Mouse (Mus musculus) MEL (cell line): ENCODE results near the gene Kat8. TPM values are rescaled to one million over a fixed set of nuclear protein-coding genes. Genes with fewer than 3 reads are reported as not detected.
"Not testable (repeated sequence)": the region's sequence is repeated elsewhere in the genome, so short reads cannot be mapped to it uniquely, and the experiment has no call there.

Experiments
- DNase-seq: peaks from one replicate; pipeline ENCODE4 v3.0.0; 2011; ENCODE audit warnings: low read depth, low spot score
- H3K27ac ChIP-seq: 2 replicates; pipeline ENCODE4 v1.5.1; 2012; ENCODE audit warnings: low read depth, mild to moderate bottlenecking, control low read depth, low read length, moderate library complexity; ENCODE audit not compliant: control insufficient read depth
- H3K27me3 ChIP-seq, 2 experiments: fragments of 150-350 bp in 1 of 2; sonication (generic) in 1 of 2; 2 replicates each; pipeline ENCODE4 v1.6.1; 2012; ENCODE audit warnings: low read length in 2 of 2, mild to moderate bottlenecking in 2 of 2, improper control_type of control experiment in 1 of 2, moderate library complexity in 1 of 2; ENCODE audit not compliant: insufficient read depth in 2 of 2, control insufficient read depth in 1 of 2
- H3K36me3 ChIP-seq, 2 experiments: 2 replicates each; pipeline ENCODE4 v1.6.1; 2012 to 2014; ENCODE audit warnings: low read length in 2 of 2, improper control_type of control experiment in 1 of 2, inconsistent platforms in 1 of 2, mild to moderate bottlenecking in 1 of 2; ENCODE audit not compliant: insufficient read depth in 2 of 2, control insufficient read depth in 1 of 2
- H3K4me1 ChIP-seq, 2 experiments: fragments of 150-350 bp in 1 of 2; sonication (generic) in 1 of 2; 2 replicates each; pipeline ENCODE4 v1.6.1; 2012; ENCODE audit warnings: low read length in 2 of 2, improper control_type of control experiment in 1 of 2, mild to moderate bottlenecking in 1 of 2; ENCODE audit not compliant: insufficient read depth in 2 of 2, control insufficient read depth in 1 of 2
- H3K4me3 ChIP-seq, 2 experiments: fragments of 150-350 bp in 1 of 2; sonication (generic) in 1 of 2; 2 replicates each; pipeline ENCODE4 v1.5.1; 2012; ENCODE audit warnings: low read depth in 2 of 2, low read length in 2 of 2, mild to moderate bottlenecking in 2 of 2, moderate library complexity in 2 of 2, control low read depth in 1 of 2, improper control_type of control experiment in 1 of 2; ENCODE audit not compliant: control insufficient read depth in 1 of 2, insufficient read depth in 1 of 2
- H3K79me2 ChIP-seq: 2 replicates; pipeline ENCODE4 v1.6.1; 2012; ENCODE audit warnings: mild to moderate bottlenecking, low read length, moderate library complexity; ENCODE audit not compliant: control insufficient read depth, poor library complexity, insufficient read depth
- H3K9ac ChIP-seq: 2 replicates; pipeline ENCODE4 v1.6.1; 2012; ENCODE audit warnings: low read depth, mild to moderate bottlenecking, control low read depth, low read length, moderate library complexity; ENCODE audit not compliant: control insufficient read depth, poor library complexity, severe bottlenecking
- H3K9me3 ChIP-seq: fragments of 150-350 bp; sonication (generic); replicated peaks from 2 replicates; pipeline ENCODE4 v1.6.1; 2012; ENCODE audit warnings: mild to moderate bottlenecking, low read length, improper control_type of control experiment, moderate library complexity; ENCODE audit not compliant: insufficient read depth
- CHD1 ChIP-seq: IDR thresholded peaks from 2 replicates; pipeline ENCODE4 v1.6.1; 2012; ENCODE audit warnings: low read depth, mild to moderate bottlenecking, inconsistent platforms, low read length, improper control_type of control experiment
- CTCF ChIP-seq, 3 experiments: IDR thresholded peaks in 2 of 3; conservative IDR thresholded peaks in 1 of 3; 2 replicates each; pipeline ENCODE4 v1.5.1; 2011 to 2012; ENCODE audit warnings: low read length in 3 of 3, low read depth in 2 of 3, mild to moderate bottlenecking in 2 of 3, improper control_type of control experiment in 1 of 3, inconsistent platforms in 1 of 3, mixed read lengths in 1 of 3, moderate library complexity in 1 of 3; ENCODE audit not compliant: control insufficient read depth in 1 of 3, insufficient read depth in 1 of 3, poor library complexity in 1 of 3, severe bottlenecking in 1 of 3
- E2F4 ChIP-seq: IDR thresholded peaks from 2 replicates; pipeline ENCODE4 v1.6.1; 2011; ENCODE audit warnings: low read depth, low read length, improper control_type of control experiment, borderline replicate concordance
- ELF1 ChIP-seq: IDR thresholded peaks from 2 replicates; pipeline ENCODE4 v1.6.1; 2014; ENCODE audit warnings: low read depth, mild to moderate bottlenecking, inconsistent platforms, low read length, improper control_type of control experiment, moderate library complexity
- HCFC1 ChIP-seq: IDR thresholded peaks from 2 replicates; pipeline ENCODE4 v1.6.1; 2012; ENCODE audit warnings: low read depth, mild to moderate bottlenecking, inconsistent platforms, low read length, improper control_type of control experiment, moderate library complexity
- MAX ChIP-seq: IDR thresholded peaks from 2 replicates; pipeline ENCODE4 v1.6.1; 2011; ENCODE audit warnings: low read length, improper control_type of control experiment
- MAZ ChIP-seq: IDR thresholded peaks from 2 replicates; pipeline ENCODE4 v1.6.1; 2012; ENCODE audit warnings: low read depth, mild to moderate bottlenecking, inconsistent platforms, low read length, improper control_type of control experiment
- MEF2A ChIP-seq: IDR thresholded peaks from 2 replicates; pipeline ENCODE4 v1.6.1; 2014; ENCODE audit warnings: low read depth, mild to moderate bottlenecking, inconsistent platforms, low read length, improper control_type of control experiment; ENCODE audit not compliant: poor library complexity, insufficient replicate concordance, severe bottlenecking; ENCODE audit errors: extremely low read depth
- MYB ChIP-seq: IDR thresholded peaks from 2 replicates; pipeline ENCODE4 v1.6.1; 2011; ENCODE audit warnings: mild to moderate bottlenecking, low read depth, low read length, improper control_type of control experiment
- MYC ChIP-seq: IDR thresholded peaks from 2 replicates; pipeline ENCODE4 v1.6.1; 2011; ENCODE audit warnings: low read depth, mild to moderate bottlenecking, low read length, improper control_type of control experiment, moderate library complexity
- POLR2A ChIP-seq, 2 experiments: IDR thresholded peaks; 2 replicates each; pipeline ENCODE4 v1.6.1; 2011 to 2012; ENCODE audit warnings: low read length in 2 of 2, mild to moderate bottlenecking in 2 of 2, control low read depth in 1 of 2, improper control_type of control experiment in 1 of 2, low read depth in 1 of 2, moderate library complexity in 1 of 2; ENCODE audit not compliant: control insufficient read depth in 1 of 2, insufficient read depth in 1 of 2, poor library complexity in 1 of 2
- RAD21 ChIP-seq: IDR thresholded peaks from 2 replicates; pipeline ENCODE4 v1.6.1; 2011; ENCODE audit warnings: mild to moderate bottlenecking, low read depth, low read length, improper control_type of control experiment
- SMC3 ChIP-seq: IDR thresholded peaks from 2 replicates; pipeline ENCODE4 v1.6.1; 2011; ENCODE audit warnings: low read depth, low read length, improper control_type of control experiment
- TBP ChIP-seq: IDR thresholded peaks from 2 replicates; pipeline ENCODE4 v1.8.0; 2011; ENCODE audit warnings: low read depth, low read length, improper control_type of control experiment
- USF2 ChIP-seq, 2 experiments: IDR thresholded peaks; 2 replicates each; pipeline ENCODE4 v1.6.1; 2011 to 2012; ENCODE audit warnings: improper control_type of control experiment in 2 of 2, low read length in 2 of 2, borderline replicate concordance in 1 of 2, inconsistent platforms in 1 of 2, low read depth in 1 of 2, mild to moderate bottlenecking in 1 of 2; ENCODE audit not compliant: insufficient read depth in 1 of 2
- ZKSCAN1 ChIP-seq: IDR thresholded peaks from 2 replicates; pipeline ENCODE4 v1.6.1; 2012; ENCODE audit warnings: low read depth, mild to moderate bottlenecking, inconsistent platforms, low read length, improper control_type of control experiment, moderate library complexity
- ZMIZ1 ChIP-seq: IDR thresholded peaks from 2 replicates; pipeline ENCODE4 v1.6.1; 2012; ENCODE audit warnings: low read depth, mild to moderate bottlenecking, inconsistent platforms, low read length, improper control_type of control experiment, moderate library complexity
- ZNF384 ChIP-seq: IDR thresholded peaks from 2 replicates; pipeline ENCODE4 v1.6.1; 2012; ENCODE audit warnings: low read depth, mild to moderate bottlenecking, inconsistent platforms, low read length, improper control_type of control experiment
- polyA plus RNA-seq, 2 experiments: library from polyadenylated mRNA; stranded (reverse) in 1 of 2; unstranded in 1 of 2; fragments of >175 nt in 1 of 2; fragments of >200 nt in 1 of 2; gene quantifications; 2 replicates each; pipeline versions ENCODE4 v1.2.1 to v1.2.4; 2012; ENCODE audit warnings: low replicate concordance in 2 of 2, low read depth in 1 of 2; ENCODE audit not compliant: insufficient read length in 2 of 2, insufficient read depth in 1 of 2, missing spikeins in 1 of 2
- total RNA-seq: library from RNA; depleted of rRNA; stranded (reverse); fragments of 300-350 nt; gene quantifications from 2 replicates; pipeline ENCODE4 v1.2.3, GENCODE M21; 2012

Gene Kat8
- total and polyA plus RNA-seq, 3 experiments, result 39.5 to 45.8 TPM; not detected in 1

DNA sequence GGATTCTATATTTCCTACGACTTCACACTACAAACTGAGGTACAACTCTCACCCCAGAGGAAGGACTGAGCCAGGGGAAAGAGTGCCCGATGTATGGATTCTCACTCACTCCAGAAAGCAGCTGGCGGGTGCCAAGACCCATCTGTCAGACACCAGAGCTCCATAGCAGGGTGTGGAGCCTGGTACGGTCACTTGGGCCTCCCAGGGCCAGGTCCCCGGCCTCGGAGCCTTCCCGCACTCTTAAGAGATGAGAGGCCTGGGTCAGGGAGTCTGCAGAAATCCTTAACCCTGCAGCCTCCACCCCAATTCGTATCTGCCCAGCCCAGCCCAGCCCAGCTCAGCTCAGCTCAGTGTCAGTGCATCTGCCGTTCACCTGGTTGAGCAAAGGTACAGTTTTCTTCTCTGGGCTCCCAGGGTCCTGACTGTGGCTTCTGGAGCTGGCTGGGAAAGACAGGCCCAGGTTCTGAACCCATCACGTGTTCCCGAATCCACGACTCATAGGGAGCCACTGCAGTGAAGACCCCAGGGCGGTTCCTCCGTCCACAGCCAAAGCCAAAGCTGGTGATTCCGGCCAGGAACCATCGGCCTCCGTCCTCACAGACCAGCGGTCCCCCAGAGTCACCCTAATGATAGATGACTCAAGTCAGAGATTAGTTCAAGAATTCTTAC, 24.0 kb downstream of the Kat8 start:
- Histone ChIP-seq H3K9me3 (no peaks in the 10 kb centered on the region), H3K27ac (no peak overlapping the region), H3K9ac (peak overlapping the region; percentile 92), H3K79me2 (peaks cover 1% of the 10 kb centered on the region; the same call in 1 of the 2 replicates), H3K36me3 (peaks cover 0 to 10% of the 10 kb centered on the region in 2 experiments; a peak in 2 of 4 replicates), H3K4me1 (peaks cover 2 to 7% of the 10 kb centered on the region in 2 experiments; a peak in 3 of 4 replicates), H3K4me3 (peak overlapping the region; percentile 79 to 89), H3K27me3 (no peaks in the 10 kb centered on the region)
- no peak for TF ChIP-seq MYC
- no peak for TF ChIP-seq E2F4
- no peak for TF ChIP-seq TBP
- TF ChIP-seq CHD1, result no peak
- TF ChIP-seq ZMIZ1, result no peak
- TF ChIP-seq USF2 (IDR thresholded peaks at IDR 0.05; ENCODE audit: borderline replicate concordance in 1 of 2, insufficient read depth in 1 of 2, low read depth in 1 of 2, low read length in 2 of 2), result no peak
- TF ChIP-seq MYB, result no peak
- no peak for TF ChIP-seq HCFC1
- no peak for TF ChIP-seq MAZ
- no peak for TF ChIP-seq POLR2A (IDR thresholded peaks at IDR 0.05; ENCODE audit: control insufficient read depth in 1 of 2, insufficient read depth in 1 of 2, low read depth in 1 of 2, low read length in 2 of 2, poor library complexity in 1 of 2)
- TF ChIP-seq SMC3, result no peak
- TF ChIP-seq MEF2A, result no peak
- no peak for TF ChIP-seq MAX
- no peak for TF ChIP-seq ELF1
- no peak for TF ChIP-seq ZKSCAN1
- DNase-seq, result no peak

DNA sequence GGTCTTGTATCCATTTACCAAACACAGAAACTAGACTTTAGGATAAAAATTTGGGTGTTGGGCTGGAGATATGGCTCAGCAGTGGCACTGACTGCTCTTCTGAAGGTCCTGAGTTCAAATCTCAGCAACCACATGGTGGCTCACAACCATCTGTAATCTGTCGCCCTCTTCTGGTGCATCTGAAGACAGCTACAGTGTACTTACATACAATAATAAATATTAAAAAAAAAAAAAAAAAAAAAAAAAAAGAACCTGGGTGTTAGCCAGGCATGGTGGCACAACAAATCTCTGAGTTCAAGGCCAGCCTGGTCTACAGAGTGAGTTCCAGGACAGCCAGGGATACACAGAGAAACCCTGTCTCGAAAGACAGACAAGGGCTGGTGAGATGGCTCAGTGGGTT, 29.8 kb downstream of the Kat8 start:
- H3K27ac ChIP-seq, H3K9me3 ChIP-seq, H3K27me3 ChIP-seq, H3K9ac ChIP-seq, H3K4me1 ChIP-seq, H3K79me2 ChIP-seq, H3K36me3 ChIP-seq, H3K4me3 ChIP-seq: not testable (repeated sequence)
- TF ChIP-seq RAD21, result peak; percentile 39
- TF ChIP-seq CTCF (IDR thresholded peaks at IDR 0.05 in 2 of 3, conservative IDR thresholded peaks at IDR 0.05 in 1 of 3; ENCODE audit: control insufficient read depth in 1 of 3, insufficient read depth in 1 of 3, low read depth in 2 of 3, low read length in 3 of 3, poor library complexity in 1 of 3, severe bottlenecking in 1 of 3), result peak in 1 of 3 experiments; percentile 34; a peak in 2 of 6 replicates
- TF ChIP-seq MYC, result peak; percentile 64; the same call in 1 of the 2 replicates
- TF ChIP-seq SMC3, result peak; percentile 23; the same call in 1 of the 2 replicates
- peak; percentile 92 for TF ChIP-seq ZNF384
- DNase-seq, result peak; percentile 59
